Mouse (Mus musculus): ENCODE measurements around the gene Ccdc174.
"Not testable (repeated sequence)": the region's sequence is repeated elsewhere in the genome, so short reads cannot be mapped to it uniquely, and the experiment has no call there.

GRCm38 (mm10) chr6:91902509-91902908, 24.7 kb downstream of the Ccdc174 start, which contains the start of gene 4930590J08Rik:
- not testable (repeated sequence) for TF ChIP-seq POLR2A (IDR thresholded peaks at IDR 0.05; ENCODE audit: low read depth, low read length); CTCF (IDR thresholded peaks at IDR 0.05; ENCODE audit: extremely low read depth, insufficient read length, insufficient replicate concordance, low read depth, low read length)
